Mouse (Mus musculus): Measurements from ENCODE around the gene Nsg1.
A peak's percentile ranks its signal among the peaks of the same experiment; 100 is the strongest.

Gene Nsg1

GRCm38 (mm10) chr5:38159634-38160413 lies at the start of gene Nsg1:
Nsg1 (minus strand) TSS chr5:38159907.
- no peak for DNase-seq

- no peak for DNase-seq
Measured at GRCm38 (mm10) chr5:38208985-38209384, 49.3 kb upstream of the Nsg1 start.

GRCm38 (mm10) chr5:38205303-38205726 lies 45.6 kb upstream of the Nsg1 start:
- DNase-seq, result no peak

GRCm38 (mm10) chr5:38199686-38200085 lies 40.0 kb upstream of the Nsg1 start:
- DNase-seq, result no peak

- DNase-seq, result peak; percentile 72 to 85
Measured at GRCm38 (mm10) chr5:38197482-38197823, 37.7 kb upstream of the Nsg1 start.

GRCm38 (mm10) chr5:38196821-38197481 lies 37.2 kb upstream of the Nsg1 start:
- DNase-seq, result no peak

- no peak for DNase-seq
Measured at GRCm38 (mm10) chr5:38195941-38196340, 36.2 kb upstream of the Nsg1 start.

- DNase-seq, result no peak
Measured at GRCm38 (mm10) chr5:38194946-38195345, 35.2 kb upstream of the Nsg1 start.

GRCm38 (mm10) chr5:38190907-38191306 lies 31.2 kb upstream of the Nsg1 start:
- DNase-seq, result no peak

- no peak for DNase-seq
Measured at GRCm38 (mm10) chr5:38187006-38187405, 27.3 kb upstream of the Nsg1 start.

- no peak for DNase-seq
Measured at GRCm38 (mm10) chr5:38184688-38185285, 25.1 kb upstream of the Nsg1 start.

GRCm38 (mm10) chr5:38174256-38174912 lies 14.7 kb upstream of the Nsg1 start:
- DNase-seq, result no peak

- no peak for DNase-seq
Measured at GRCm38 (mm10) chr5:38173766-38174165, 14.1 kb upstream of the Nsg1 start.

- no peak for DNase-seq
Measured at GRCm38 (mm10) chr5:38168497-38168896, 8.8 kb upstream of the Nsg1 start.

- peak; percentile 69 to 81 for DNase-seq
Measured at GRCm38 (mm10) chr5:38158947-38159633, 617 bp downstream of the Nsg1 start.

GRCm38 (mm10) chr5:38158501-38158946 lies 1.2 kb downstream of the Nsg1 start:
- DNase-seq, result no peak

- DNase-seq, result no peak
Measured at GRCm38 (mm10) chr5:38157481-38158020, 2.2 kb downstream of the Nsg1 start.

- no peak for DNase-seq
Measured at GRCm38 (mm10) chr5:38153636-38154035, 6.1 kb downstream of the Nsg1 start.

- DNase-seq, result no peak
Measured at GRCm38 (mm10) chr5:38152201-38153108, 7.3 kb downstream of the Nsg1 start.

GRCm38 (mm10) chr5:38151264-38151663 lies 8.4 kb downstream of the Nsg1 start:
- DNase-seq, result no peak

GRCm38 (mm10) chr5:38146524-38146923 lies 13.2 kb downstream of the Nsg1 start:
- peak; percentile 67 to 82 for DNase-seq
